Mouse (Mus musculus): ENCODE data around the gene Rnf130. TPM values are rescaled to one million over a fixed set of nuclear protein-coding genes. Genes with fewer than 3 reads are reported as not detected.

Gene Rnf130
- polyA plus RNA-seq, 1 experiment: 47.7 TPM

GRCm38 (mm10) chr11:49994536-49994935 lies 30.6 kb upstream of the Rnf130 start:
- TF ChIP-seq CTCF (IDR thresholded peaks at IDR 0.05; ENCODE audit: borderline replicate concordance, extremely low read depth, insufficient read depth, insufficient read length): no peak
- TF ChIP-seq POLR2A (IDR thresholded peaks at IDR 0.05; ENCODE audit: borderline replicate concordance, extremely low read depth, insufficient read depth, insufficient read length, poor library complexity, severe bottlenecking): no peak

DNA sequence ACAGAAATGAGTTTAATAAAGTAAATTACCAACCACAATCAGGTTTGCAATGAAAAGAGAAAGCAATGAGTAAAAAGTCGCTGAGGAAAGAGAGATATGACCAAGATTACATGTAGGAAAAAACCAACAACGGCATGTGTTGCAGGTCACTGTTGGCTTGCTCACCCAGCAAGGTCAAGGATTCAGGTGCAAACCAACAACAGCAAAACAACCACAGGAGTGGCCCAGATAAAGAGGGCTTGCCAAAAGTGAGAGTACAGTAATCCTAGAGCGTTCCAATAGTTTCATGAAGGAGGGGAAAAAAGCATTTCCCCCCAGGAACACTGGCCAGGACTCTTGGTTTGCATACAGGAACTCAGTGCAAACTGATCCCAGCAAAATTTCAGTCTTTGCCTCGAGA lies 28.7 kb upstream of the Rnf130 start:
- TF ChIP-seq CTCF (IDR thresholded peaks at IDR 0.05; ENCODE audit: borderline replicate concordance, extremely low read depth, insufficient read depth, insufficient read length) (no peak), POLR2A (IDR thresholded peaks at IDR 0.05; ENCODE audit: borderline replicate concordance, extremely low read depth, insufficient read depth, insufficient read length, poor library complexity, severe bottlenecking) (no peak)
- no peak for DNase-seq (ENCODE audit: low read depth)

More at GRCm38 (mm10) chr11:49994536-49994935, 30.6 kb upstream of the Rnf130 start:
- DNase-seq (ENCODE audit: low read depth): no peak

GRCm38 (mm10) chr11:49997321-49997720 lies 27.8 kb upstream of the Rnf130 start:
- TF ChIP-seq CTCF (IDR thresholded peaks at IDR 0.05; ENCODE audit: borderline replicate concordance, extremely low read depth, insufficient read depth, insufficient read length) (no peak), POLR2A (IDR thresholded peaks at IDR 0.05; ENCODE audit: borderline replicate concordance, extremely low read depth, insufficient read depth, insufficient read length, poor library complexity, severe bottlenecking) (no peak)
- no peak for DNase-seq (ENCODE audit: low read depth)

GRCm38 (mm10) chr11:50002853-50003252 lies 22.3 kb upstream of the Rnf130 start:
- TF ChIP-seq POLR2A (IDR thresholded peaks at IDR 0.05; ENCODE audit: borderline replicate concordance, extremely low read depth, insufficient read depth, insufficient read length, poor library complexity, severe bottlenecking) (no peak), CTCF (IDR thresholded peaks at IDR 0.05; ENCODE audit: borderline replicate concordance, extremely low read depth, insufficient read depth, insufficient read length) (no peak)
- DNase-seq (ENCODE audit: low read depth): no peak

GRCm38 (mm10) chr11:50007776-50008175 lies 17.4 kb upstream of the Rnf130 start:
- TF ChIP-seq CTCF (IDR thresholded peaks at IDR 0.05; ENCODE audit: borderline replicate concordance, extremely low read depth, insufficient read depth, insufficient read length): no peak
- no peak for TF ChIP-seq POLR2A (IDR thresholded peaks at IDR 0.05; ENCODE audit: borderline replicate concordance, extremely low read depth, insufficient read depth, insufficient read length, poor library complexity, severe bottlenecking)
- no peak for DNase-seq (ENCODE audit: low read depth)

DNA sequence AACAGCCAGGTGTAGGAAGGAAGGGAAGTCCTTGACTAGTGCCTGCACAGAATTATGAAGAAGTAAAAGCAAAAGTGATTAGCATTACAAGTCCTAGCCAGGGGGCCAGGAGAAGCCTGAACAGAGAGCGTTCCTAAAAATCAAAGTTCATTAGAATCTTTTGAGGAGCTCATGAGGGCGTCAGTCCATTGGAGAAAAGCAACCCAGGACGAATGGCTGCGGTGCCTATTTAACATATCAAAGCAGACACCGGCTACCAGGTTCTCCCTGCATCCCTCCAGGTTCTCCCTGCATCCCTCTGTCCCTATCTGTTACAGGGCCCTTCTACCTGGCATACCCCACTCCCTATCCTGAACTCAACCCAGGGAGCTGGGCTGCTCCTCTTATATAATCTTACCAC lies 16.9 kb upstream of the Rnf130 start:
- TF ChIP-seq POLR2A (IDR thresholded peaks at IDR 0.05; ENCODE audit: borderline replicate concordance, extremely low read depth, insufficient read depth, insufficient read length, poor library complexity, severe bottlenecking) (no peak), CTCF (IDR thresholded peaks at IDR 0.05; ENCODE audit: borderline replicate concordance, extremely low read depth, insufficient read depth, insufficient read length) (no peak)
- no peak for DNase-seq (ENCODE audit: low read depth)

- DNase-seq (ENCODE audit: low read depth): no peak
- TF ChIP-seq POLR2A (IDR thresholded peaks at IDR 0.05; ENCODE audit: borderline replicate concordance, extremely low read depth, insufficient read depth, insufficient read length, poor library complexity, severe bottlenecking) (no peak), CTCF (IDR thresholded peaks at IDR 0.05; ENCODE audit: borderline replicate concordance, extremely low read depth, insufficient read depth, insufficient read length) (no peak)
Measured at GRCm38 (mm10) chr11:50013016-50013415, 12.1 kb upstream of the Rnf130 start.

- DNase-seq (ENCODE audit: low read depth): peak; percentile 15
- TF ChIP-seq POLR2A (IDR thresholded peaks at IDR 0.05; ENCODE audit: borderline replicate concordance, extremely low read depth, insufficient read depth, insufficient read length, poor library complexity, severe bottlenecking) (no peak), CTCF (IDR thresholded peaks at IDR 0.05; ENCODE audit: borderline replicate concordance, extremely low read depth, insufficient read depth, insufficient read length) (no peak)
Measured at GRCm38 (mm10) chr11:50016503-50016902, 8.6 kb upstream of the Rnf130 start.

GRCm38 (mm10) chr11:50017511-50017910 lies 7.6 kb upstream of the Rnf130 start:
- no peak for DNase-seq (ENCODE audit: low read depth)

DNA sequence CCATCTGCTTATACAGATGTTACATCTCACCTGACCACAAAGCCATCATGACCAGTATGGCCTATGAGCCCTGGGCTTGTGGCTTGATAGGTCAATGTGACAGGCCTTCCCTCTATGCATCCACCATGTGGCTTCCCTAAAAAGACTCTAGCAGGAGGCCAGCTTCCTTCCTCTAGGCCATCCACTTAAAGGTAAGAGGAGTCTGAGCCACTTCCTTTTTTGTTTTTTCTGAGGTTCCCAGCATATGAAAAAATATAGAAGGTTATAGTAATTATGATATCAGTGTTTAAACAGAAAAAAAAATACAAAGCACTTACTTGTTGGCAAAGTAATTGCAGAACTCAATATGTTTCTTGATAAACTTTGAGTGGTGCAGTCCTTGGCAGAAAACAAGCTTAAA lies 6.3 kb upstream of the Rnf130 start:
- TF ChIP-seq CTCF (IDR thresholded peaks at IDR 0.05; ENCODE audit: borderline replicate concordance, extremely low read depth, insufficient read depth, insufficient read length): no peak
- no peak for TF ChIP-seq POLR2A (IDR thresholded peaks at IDR 0.05; ENCODE audit: borderline replicate concordance, extremely low read depth, insufficient read depth, insufficient read length, poor library complexity, severe bottlenecking)
- DNase-seq (ENCODE audit: low read depth): no peak

More at GRCm38 (mm10) chr11:50017511-50017910, 7.6 kb upstream of the Rnf130 start:
- TF ChIP-seq POLR2A (IDR thresholded peaks at IDR 0.05; ENCODE audit: borderline replicate concordance, extremely low read depth, insufficient read depth, insufficient read length, poor library complexity, severe bottlenecking): no peak
- TF ChIP-seq CTCF (IDR thresholded peaks at IDR 0.05; ENCODE audit: borderline replicate concordance, extremely low read depth, insufficient read depth, insufficient read length): no peak

GRCm38 (mm10) chr11:50022085-50022484 lies 3.1 kb upstream of the Rnf130 start:
- no peak for DNase-seq (ENCODE audit: low read depth)
- no peak for TF ChIP-seq POLR2A (IDR thresholded peaks at IDR 0.05; ENCODE audit: borderline replicate concordance, extremely low read depth, insufficient read depth, insufficient read length, poor library complexity, severe bottlenecking)
- TF ChIP-seq CTCF (IDR thresholded peaks at IDR 0.05; ENCODE audit: borderline replicate concordance, extremely low read depth, insufficient read depth, insufficient read length): no peak

DNA sequence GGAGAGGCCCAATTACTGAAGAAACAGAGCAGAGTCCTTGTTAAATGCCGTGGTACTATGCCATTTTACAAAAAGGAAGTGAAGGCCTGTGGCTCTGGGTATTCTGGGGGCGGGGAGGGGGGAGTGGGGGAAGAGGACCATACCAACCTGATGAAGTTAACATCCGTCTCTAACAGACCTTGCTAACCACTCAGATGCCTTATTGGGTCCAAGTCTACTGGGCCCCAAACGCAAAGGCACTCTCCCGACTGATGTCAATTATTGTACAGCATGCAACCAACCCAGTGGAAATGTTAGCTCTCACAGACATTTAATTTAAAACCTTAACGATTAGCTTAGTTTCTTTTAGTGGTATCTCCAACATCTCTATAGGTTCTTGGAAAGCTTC lies 707 bp upstream of the Rnf130 start:
- DNase-seq (ENCODE audit: low read depth): no peak
- TF ChIP-seq CTCF (IDR thresholded peaks at IDR 0.05; ENCODE audit: borderline replicate concordance, extremely low read depth, insufficient read depth, insufficient read length) (no peak), POLR2A (IDR thresholded peaks at IDR 0.05; ENCODE audit: borderline replicate concordance, extremely low read depth, insufficient read depth, insufficient read length, poor library complexity, severe bottlenecking) (no peak)
